Mouse (Mus musculus): ENCODE measurements at regions not wholly inside any gene's neighbourhood (a gene's known extent, or its start where the extent isn't known, plus 50 kb on each side); places are given as distances from the start of the nearest gene placed in this dataset.

DNA sequence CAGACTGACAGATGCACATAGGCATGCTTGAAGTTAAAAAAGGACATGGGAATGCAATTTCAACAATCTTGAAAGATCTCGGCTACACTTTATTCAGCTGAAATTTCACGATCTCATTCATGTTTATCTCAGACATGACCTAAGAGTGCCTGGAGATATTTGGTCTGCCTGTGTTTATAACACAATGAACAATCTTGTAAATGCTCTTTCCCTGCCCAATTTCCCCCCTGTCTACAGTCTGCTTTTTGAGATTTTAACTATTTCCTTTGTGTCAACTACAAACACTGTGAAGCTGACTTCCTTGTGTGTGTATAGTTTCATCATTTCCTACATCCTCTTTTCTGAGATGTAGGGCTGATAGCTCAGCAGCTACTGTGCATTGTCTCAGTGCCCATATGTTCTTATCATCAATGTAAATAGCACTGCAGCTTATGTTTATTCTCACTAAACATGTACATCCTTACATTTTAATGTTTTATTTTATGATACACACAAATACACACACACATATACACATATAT, 319.4 kb upstream of the A1bg start:
- TF ChIP-seq CTCF (IDR thresholded peaks at IDR 0.05; ENCODE audit: borderline replicate concordance, extremely low read depth, insufficient read depth, insufficient read length) (no peak), POLR2A (IDR thresholded peaks at IDR 0.05; ENCODE audit: borderline replicate concordance, extremely low read depth, insufficient read depth, insufficient read length, poor library complexity, severe bottlenecking) (no peak)

Data from brain, embryonic 14.5 days (tissue).